Mouse (Mus musculus) liver, postnatal 0 days (tissue): Measurements from ENCODE around the gene Nyap1.

ENCODE experiments used
- CTCF ChIP-seq: sonication (generic); IDR thresholded peaks from 2 replicates; pipeline ENCODE4 v1.5.1; 2016; ENCODE audit warnings: antibody characterized with exemption, low read depth
- EP300 ChIP-seq: IDR thresholded peaks from 2 replicates; pipeline ENCODE4 v1.6.1; 2016; ENCODE audit warnings: antibody characterized with exemption, low read depth, mild to moderate bottlenecking

DNA sequence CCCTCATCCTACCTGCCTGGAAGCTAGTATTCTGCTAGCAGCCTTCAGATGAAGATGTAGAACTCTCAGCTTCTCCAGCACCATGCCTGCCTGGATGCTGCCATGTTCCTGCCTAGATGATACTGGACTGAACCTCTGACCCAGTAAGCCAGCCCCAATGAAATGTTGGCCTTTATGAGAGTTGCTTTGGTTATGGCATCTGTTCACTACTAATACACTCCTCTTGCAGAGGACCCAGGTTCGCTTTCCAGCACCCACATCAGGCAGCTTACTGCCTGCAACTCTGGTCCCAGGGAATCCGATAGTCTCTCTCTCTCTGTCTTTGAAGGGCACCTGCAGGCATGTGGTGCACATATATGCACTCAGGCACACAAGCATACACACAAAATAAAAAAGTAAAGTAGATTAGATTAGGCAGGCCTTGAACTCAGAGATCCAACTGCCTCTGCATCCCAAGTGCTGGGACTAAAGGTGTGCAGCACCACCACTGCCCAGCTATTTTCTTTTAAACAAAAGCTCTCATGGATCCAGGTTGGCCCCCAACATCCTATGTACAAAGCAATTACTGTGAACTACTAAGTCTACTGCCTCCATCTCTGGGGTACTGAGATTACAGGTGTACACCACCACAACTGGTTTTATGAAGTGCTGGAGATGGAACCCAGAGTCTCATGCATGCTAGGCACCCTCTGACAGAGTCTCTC is 34.3 kb upstream of the Nyap1 start:
- TF ChIP-seq EP300 (no peak), CTCF (no peak)
